Mouse (Mus musculus) adrenal gland, adult 10 weeks (tissue): ENCODE results near the gene Rasa4. TPM values are rescaled to one million over a fixed set of nuclear protein-coding genes. Genes with fewer than 3 reads are reported as not detected.

Experiments
- polyA plus RNA-seq: library from polyadenylated mRNA; stranded (reverse); fragments of 350-450 nt; fragmentation: Illumina TruSeq; extraction: RNeasy Lipid Tissue Mini Kit (QIAGEN cat#74804); gene quantifications from one replicate; pipeline ENCODE4 v1.2.3, GENCODE M21; 2014; ENCODE audit warnings: low read depth, low replicate concordance

Gene Rasa4
- polyA plus RNA-seq = 0.23 TPM

GRCm38 (mm10) chr5:136083669-136084107 lies at the start of gene Rasa4:
Gene Rasa4, plus strand, starts transcription at chr5:136083916.

GRCm38 (mm10) chr5:136038258-136039214 lies 45.2 kb upstream of the Rasa4 start, which contains the start of gene Upk3b:
Gene Upk3b, plus strand, starts transcription at chr5:136038496.

GRCm38 (mm10) chr5:136054301-136055077 lies 29.2 kb upstream of the Rasa4 start, which contains the start of gene Upk3bl:
Gene Upk3bl, plus strand, starts transcription at chr5:136054492.

GRCm38 (mm10) chr5:136115891-136116783 lies 32.4 kb downstream of the Rasa4 start, which contains the start of gene Polr2j:
Gene Polr2j, plus strand, starts transcription at chr5:136116631.

GRCm38 (mm10) chr5:136135571-136136291 lies 52.0 kb downstream of the Rasa4 start, which contains the start of the genes Lrwd1 and Alkbh4:
Gene Lrwd1, minus strand, starts transcription at chr5:136136074.
Gene Alkbh4, plus strand, starts transcription at chr5:136136146.

Other genes starting within 250 kb of the Rasa4 start
- 0.99 TPM for gene Hspb1, start 196.0 kb upstream of the Rasa4 start, polyA plus RNA-seq
- gene Ywhag, start 149.3 kb upstream of the Rasa4 start, polyA plus RNA-seq = 368 TPM
- gene Ssc4d, start 109.4 kb upstream of the Rasa4 start, polyA plus RNA-seq = 1.4 TPM
- not detected for gene Zp3, start 103.8 kb upstream of the Rasa4 start, polyA plus RNA-seq
- 0.41 TPM for gene Dtx2, start 89.1 kb upstream of the Rasa4 start, polyA plus RNA-seq
- gene Upk3b, start 45.4 kb upstream of the Rasa4 start, polyA plus RNA-seq = 0.70 TPM
- gene Upk3bl, start 29.4 kb upstream of the Rasa4 start, polyA plus RNA-seq = not detected
- gene Polr2j, start 32.7 kb downstream of the Rasa4 start, polyA plus RNA-seq = 6.1 TPM
- gene Lrwd1, start 52.2 kb downstream of the Rasa4 start, polyA plus RNA-seq = 0.47 TPM
- 0.93 TPM for gene Alkbh4, start 52.2 kb downstream of the Rasa4 start, polyA plus RNA-seq
- gene Orai2, start 86.8 kb downstream of the Rasa4 start, polyA plus RNA-seq = 0.82 TPM
- 32.7 TPM for gene Prkrip1, start 115.0 kb downstream of the Rasa4 start, polyA plus RNA-seq
- gene Sh2b2, start 162.6 kb downstream of the Rasa4 start, polyA plus RNA-seq = 0.64 TPM